Mouse (Mus musculus) forebrain, embryonic 14.5 days (tissue): Measurements from ENCODE around the gene Tet1. TPM values are rescaled to one million over a fixed set of nuclear protein-coding genes. Genes with fewer than 3 reads are reported as not detected.
"Not testable (repeated sequence)": the region's sequence is repeated elsewhere in the genome, so short reads cannot be mapped to it uniquely, and the experiment has no call there.

Experiments
- ATAC-seq: fragments of 200-750 bp; cut with Nextera tagmentation; 2 replicates; pipeline ENCODE4 v1.8.0; 2017; ENCODE audit warnings: mild to moderate bottlenecking, moderate library complexity
- DNase-seq: peaks from one replicate; pipeline ENCODE4 v3.0.0-alpha.2; 2015; ENCODE audit warnings: low spot score
- H3K27ac ChIP-seq: fragments of 300-500 bp; sonication (generic); 2 replicates; pipeline ENCODE4 v1.5.1; 2014; ENCODE audit warnings: low read depth, mild to moderate bottlenecking, control low read depth, low read length, moderate library complexity
- H3K27me3 ChIP-seq: fragments of 300-500 bp; sonication (generic); replicated peaks from 2 replicates; pipeline ENCODE4 v1.6.1; 2014; ENCODE audit warnings: low read length, control low read depth, mixed read lengths; ENCODE audit not compliant: control insufficient read depth, insufficient read depth
- H3K36me3 ChIP-seq: fragments of 300-500 bp; sonication (generic); 2 replicates; pipeline ENCODE4 v1.6.1; 2014; ENCODE audit warnings: low read length, control low read depth; ENCODE audit not compliant: control insufficient read depth, insufficient read depth
- H3K4me1 ChIP-seq: fragments of 300-500 bp; sonication (generic); 2 replicates; pipeline ENCODE4 v1.6.1; 2014; ENCODE audit warnings: antibody characterized with exemption, low read length, control low read depth; ENCODE audit not compliant: control insufficient read depth, insufficient read depth
- H3K4me2 ChIP-seq: fragments of 300-500 bp; sonication (generic); 2 replicates; pipeline ENCODE4 v1.6.1; 2014; ENCODE audit warnings: mild to moderate bottlenecking, control low read depth, low read length
- H3K4me3 ChIP-seq: fragments of 300-500 bp; sonication (generic); 2 replicates; pipeline ENCODE4 v1.5.1; 2014; ENCODE audit warnings: low read depth, low read length, control low read depth
- H3K9ac ChIP-seq: fragments of 300-500 bp; sonication (generic); 2 replicates; pipeline ENCODE4 v1.6.1; 2014; ENCODE audit warnings: mild to moderate bottlenecking, low read length, control low read depth, moderate library complexity
- H3K9me3 ChIP-seq: fragments of 300-500 bp; sonication (generic); replicated peaks from 2 replicates; pipeline ENCODE4 v1.6.1; 2016; ENCODE audit warnings: low read length, control low read depth, mixed read lengths; ENCODE audit not compliant: control insufficient read depth
- WGBS: fragments of 180-500 bp; shearing (Covaris S2); extraction: QIAGEN DNeasy Blood & Tissue Kit; methylation state at CpG from one replicate; pipeline ENCODE4 v1.1.7; 2014; 5-methylcytosine and 5-hydroxymethylcytosine counted together
- polyA plus RNA-seq: library from polyadenylated mRNA; unstranded; fragments of >200 nt; fragmentation: Nextera tagmentation; extraction: Ambion mirVana; gene quantifications from 2 replicates; pipeline ENCODE4 v1.2.1, GENCODE M21; 2014

The Tet1 gene
- 25.0 and 38.1 TPM in 2 replicates for polyA plus RNA-seq

GRCm38 (mm10) chr10:62908896-62909295 is at the start of gene Tet1:
Gene Tet1 (minus strand): TSS chr10:62908996.
- H3K9me3 ChIP-seq, H3K4me1 ChIP-seq, H3K4me3 ChIP-seq, ATAC-seq, H3K36me3 ChIP-seq, H3K9ac ChIP-seq, H3K27ac ChIP-seq, DNase-seq, H3K4me2 ChIP-seq, H3K27me3 ChIP-seq: not testable (repeated sequence)
- no CpG with 5 or more reads among the region's 1 CpGs for WGBS

- ATAC-seq: no peak
- H3K4me1 ChIP-seq: no peaks in the 10 kb centered on the region
- H3K4me2 ChIP-seq: no peak overlapping the region
- H3K36me3 ChIP-seq: peaks cover 23% of the 10 kb centered on the region
- no peak overlapping the region for H3K4me3 ChIP-seq
- 95% methylated on average over 7 of the region's 7 CpGs for WGBS
- no peaks in the 10 kb centered on the region for H3K27me3 ChIP-seq
- H3K27ac ChIP-seq: no peak overlapping the region
- H3K9me3 ChIP-seq: no peaks in the 10 kb centered on the region
- no peak overlapping the region for H3K9ac ChIP-seq
- DNase-seq: no peak
Observed at GRCm38 (mm10) chr10:62948551-62948950, 39.8 kb upstream of the Tet1 start.

- under 1% methylated on average over 65 of the region's 68 CpGs for WGBS
- DNase-seq: peak; percentile 93
- H3K36me3 ChIP-seq: peaks cover 37% of the 10 kb centered on the region
Observed at GRCm38 (mm10) chr10:62946738-62947471, 38.1 kb upstream of the Tet1 start, which contains the start of gene Dna2. Gene Dna2 (plus strand): TSS chr10:62947026.

GRCm38 (mm10) chr10:62944975-62945580 is 36.3 kb upstream of the Tet1 start:
- Histone ChIP-seq H3K36me3 (peaks cover 39% of the 10 kb centered on the region), H3K9me3 (no peaks in the 10 kb centered on the region), H3K9ac (no peak overlapping the region), H3K27me3 (no peaks in the 10 kb centered on the region), H3K4me1 (no peaks in the 10 kb centered on the region), H3K4me2 (no peak overlapping the region), H3K27ac (no peak overlapping the region), H3K4me3 (no peak overlapping the region)
- 86% methylated on average over 10 of the region's 10 CpGs for WGBS
- DNase-seq (no peak), ATAC-seq (no peak)

More at GRCm38 (mm10) chr10:62946738-62947471, 38.1 kb upstream of the Tet1 start, which contains the start of gene Dna2:
- ATAC-seq: peak; percentile 95
- peak within 1 kb of the TSS; percentile 65 for H3K4me2 ChIP-seq
- H3K27ac ChIP-seq: peak within 1 kb of the TSS; percentile 85
- no peaks in the 10 kb centered on the region for H3K9me3 ChIP-seq
- peak within 1 kb of the TSS; percentile 84 for H3K9ac ChIP-seq
- no peaks in the 10 kb centered on the region for H3K27me3 ChIP-seq
- no peaks in the 10 kb centered on the region for H3K4me1 ChIP-seq
- H3K4me3 ChIP-seq: peak within 1 kb of the TSS; percentile 68

- Histone ChIP-seq H3K27me3 (no peaks in the 10 kb centered on the region), H3K9ac (no peak overlapping the region), H3K4me3 (no peak overlapping the region), H3K4me2 (no peak overlapping the region), H3K4me1 (no peaks in the 10 kb centered on the region), H3K36me3 (peaks cover 58% of the 10 kb centered on the region), H3K9me3 (no peaks in the 10 kb centered on the region), H3K27ac (no peak overlapping the region)
- 93% methylated on average over 1 of the region's 1 CpGs for WGBS
- DNase-seq (no peak), ATAC-seq (no peak)
Observed at GRCm38 (mm10) chr10:62932381-62932780, 23.6 kb upstream of the Tet1 start.

- WGBS: 86% methylated on average over 4 of the region's 4 CpGs
- Histone ChIP-seq H3K4me2 (no peak overlapping the region), H3K4me1 (peaks cover 6% of the 10 kb centered on the region; the same call in 1 of the 2 replicates), H3K9ac (no peak overlapping the region), H3K27me3 (no peaks in the 10 kb centered on the region), H3K9me3 (no peaks in the 10 kb centered on the region), H3K4me3 (no peak overlapping the region), H3K36me3 (peaks cover 10% of the 10 kb centered on the region), H3K27ac (no peak overlapping the region)
- no peak for ATAC-seq
- peak; percentile 40 for DNase-seq
Observed at GRCm38 (mm10) chr10:62924096-62924635, 15.4 kb upstream of the Tet1 start.

- under 1% methylated on average over 19 of the region's 29 CpGs for WGBS
- Histone ChIP-seq H3K27ac (peak overlapping the region; percentile 76), H3K9me3 (no peaks in the 10 kb centered on the region), H3K36me3 (no peaks in the 10 kb centered on the region), H3K27me3 (no peaks in the 10 kb centered on the region), H3K9ac (peak overlapping the region; percentile 95), H3K4me2 (peak overlapping the region; percentile 93), H3K4me3 (peak overlapping the region; percentile 98), H3K4me1 (peaks cover 6% of the 10 kb centered on the region; the same call in 1 of the 2 replicates)
- peak; percentile 59 for ATAC-seq
- DNase-seq: no peak
Observed at GRCm38 (mm10) chr10:62920766-62921156, 12.0 kb upstream of the Tet1 start.

DNA sequence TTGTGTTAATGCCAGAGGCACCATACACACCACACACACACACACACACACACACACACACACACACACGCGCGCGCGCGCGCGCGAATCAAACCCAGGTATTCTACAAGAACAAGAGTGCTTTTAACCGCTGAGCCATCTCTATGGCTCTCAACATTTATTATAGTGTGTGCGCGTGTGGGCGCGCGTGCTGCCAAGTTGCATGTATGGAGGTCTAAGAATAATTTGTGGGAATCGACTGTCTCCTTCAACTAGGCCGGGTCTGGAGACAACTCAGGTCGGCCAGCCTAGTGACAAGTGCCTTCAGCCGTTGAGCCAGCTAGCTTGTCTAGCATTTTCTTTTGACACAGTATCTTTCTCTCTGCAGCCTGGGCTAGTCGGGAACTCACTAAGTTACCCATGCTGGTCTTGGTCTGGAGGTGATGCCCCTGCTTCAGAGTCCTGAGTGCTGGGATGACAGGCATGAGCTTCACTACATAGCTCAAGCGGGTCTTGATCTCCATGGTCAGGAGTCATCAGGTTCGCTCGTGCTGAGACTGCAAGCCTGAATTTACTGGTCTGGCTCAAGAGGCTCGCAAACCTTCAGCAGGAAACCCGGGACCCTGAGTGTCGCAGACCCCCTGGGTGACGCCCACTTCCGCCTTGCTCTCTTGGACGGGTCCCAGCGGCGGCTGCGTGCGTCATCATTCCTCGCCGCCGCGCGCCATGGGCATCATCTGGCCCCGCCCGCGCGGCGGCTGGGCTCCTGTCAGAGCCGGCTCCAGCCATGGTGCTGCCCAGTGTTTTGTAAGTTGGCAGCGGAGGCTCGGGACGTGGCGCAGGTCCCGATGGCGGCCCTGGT is 11.3 kb upstream of the Tet1 start, which contains the start of gene Slc25a16:
Gene Slc25a16 (plus strand): TSS at position 709 of the 841 bp plus-strand sequence.
- Histone ChIP-seq H3K4me2 (peak within 1 kb of the TSS; percentile 93), H3K27me3 (no peaks in the 10 kb centered on the region), H3K36me3 (no peaks in the 10 kb centered on the region), H3K4me3 (peak within 1 kb of the TSS; percentile 98), H3K9me3 (no peaks in the 10 kb centered on the region), H3K4me1 (peaks cover 6% of the 10 kb centered on the region; the same call in 1 of the 2 replicates), H3K9ac (peak within 1 kb of the TSS; percentile 95), H3K27ac (peak within 1 kb of the TSS; percentile 76)
- ATAC-seq (peak; percentile 98), DNase-seq (peak; percentile 95)
- WGBS: 6% methylated on average over 50 of the region's 50 CpGs
